Mouse (Mus musculus) heart, postnatal 0 days (tissue): ENCODE results near the gene Hist1h2ad.

Source experiments
- CTCF ChIP-seq: IDR thresholded peaks from 2 replicates; pipeline ENCODE4 v1.5.1; 2016; ENCODE audit warnings: antibody characterized with exemption, control low read depth, low read depth
- EP300 ChIP-seq: IDR thresholded peaks from 2 replicates; pipeline ENCODE4 v1.6.1; 2016; ENCODE audit warnings: antibody characterized with exemption, low read depth

DNA sequence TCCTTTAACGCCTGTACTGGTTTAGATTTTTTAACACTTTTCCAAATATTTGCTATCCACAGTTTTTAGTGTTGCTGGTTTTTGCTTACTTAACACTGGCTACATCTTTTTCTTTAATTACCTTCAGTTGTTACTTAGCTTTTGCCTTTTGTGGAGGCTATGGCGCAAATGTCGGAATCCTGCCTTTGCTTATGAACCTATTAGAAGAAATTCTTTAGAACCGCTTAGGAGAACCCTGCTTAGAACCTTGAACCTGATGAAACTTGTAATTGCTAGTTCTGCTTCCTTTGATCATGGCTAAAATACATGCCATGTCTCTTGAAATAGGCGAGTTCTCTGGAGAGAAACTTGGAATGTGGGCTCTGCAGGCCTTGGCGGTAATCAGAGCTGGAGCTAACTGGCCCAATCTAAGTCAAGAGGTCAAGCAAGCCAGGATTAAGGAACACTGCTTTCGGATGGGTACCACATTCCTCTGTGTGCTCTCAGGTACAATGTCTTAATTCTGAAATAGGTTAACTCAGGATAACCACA is 2.2 kb downstream of the Hist1h2ad start:
- TF ChIP-seq CTCF (no peak), EP300 (no peak)
